Mouse (Mus musculus) cerebellum, adult 2 months (tissue): ENCODE measurements around the gene Gm26620.
A peak's percentile ranks its signal among the peaks of the same experiment; 100 is the strongest.

ENCODE experiments used
- CTCF ChIP-seq: fragments of 200-500 bp; IDR thresholded peaks from 2 replicates; pipeline ENCODE4 v1.5.1; 2011; ENCODE audit warnings: low read depth, mild to moderate bottlenecking, control low read depth, low read length, moderate library complexity, borderline replicate concordance; ENCODE audit not compliant: insufficient read depth
- POLR2A ChIP-seq: fragments of 200-500 bp; IDR thresholded peaks from 2 replicates; pipeline ENCODE4 v1.6.1; 2011; ENCODE audit warnings: low read length, control low read depth, borderline replicate concordance; ENCODE audit not compliant: insufficient read depth

- TF ChIP-seq CTCF (peak; percentile 77), POLR2A (no peak)
These were observed 16.8 kb downstream of the Gm26620 start for GRCm38 (mm10) chr1:170901536-170902238.
